Mouse (Mus musculus): ENCODE measurements around the gene B3gnt8.

DNA sequence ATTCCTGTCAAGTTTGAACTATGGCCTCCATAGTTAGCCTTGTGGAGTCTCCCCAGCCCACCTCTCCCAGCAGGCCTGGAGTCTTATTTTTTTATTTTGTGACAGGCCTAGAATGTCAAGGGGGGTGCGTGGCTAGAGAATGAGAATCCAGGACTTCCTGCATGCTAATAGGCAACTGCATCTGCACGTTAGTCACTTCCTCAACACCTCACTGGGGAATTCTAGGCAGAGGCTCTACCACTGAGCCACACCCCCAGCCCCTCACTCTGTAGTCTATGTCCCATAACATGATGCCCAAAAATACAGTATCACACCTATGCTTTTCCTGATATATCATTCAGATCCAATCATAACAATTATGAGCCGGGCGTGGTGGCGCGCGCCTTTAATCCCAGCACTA, 50.6 kb downstream of the B3gnt8 start:
- TF ChIP-seq EP300 (IDR thresholded peaks at IDR 0.05; ENCODE audit: low read depth) = no peak
- TF ChIP-seq CTCF (IDR thresholded peaks at IDR 0.05; ENCODE audit: low read depth) = no peak

Measured in heart, postnatal 0 days (tissue).